Mouse (Mus musculus): Measurements from ENCODE around the gene Gm17949. TPM values are rescaled to one million over a fixed set of nuclear protein-coding genes. Genes with fewer than 3 reads are reported as not detected.

The Gm17949 gene
- total RNA-seq (2021) = under 1 TPM; 0.27 to 0.34 TPM

GRCm38 (mm10) chr17:57011236-57012141, at the start of gene Gm17949, which contains the start of gene Gtf2f1:
TSS of gene Gm17949 (plus strand) at chr17:57011469.
TSS of gene Gtf2f1 (minus strand) at chr17:57011288.
- peak; percentile 94 to 95 for DNase-seq (ENCODE audit: low spot score in 2 of 2)
- intact Hi-C loops (cut with DNase I) = loop anchor here (1.0 kb wide), 1 partner anchor 21 kb away; the partner anchor contains the start of gene Clpp

DNA sequence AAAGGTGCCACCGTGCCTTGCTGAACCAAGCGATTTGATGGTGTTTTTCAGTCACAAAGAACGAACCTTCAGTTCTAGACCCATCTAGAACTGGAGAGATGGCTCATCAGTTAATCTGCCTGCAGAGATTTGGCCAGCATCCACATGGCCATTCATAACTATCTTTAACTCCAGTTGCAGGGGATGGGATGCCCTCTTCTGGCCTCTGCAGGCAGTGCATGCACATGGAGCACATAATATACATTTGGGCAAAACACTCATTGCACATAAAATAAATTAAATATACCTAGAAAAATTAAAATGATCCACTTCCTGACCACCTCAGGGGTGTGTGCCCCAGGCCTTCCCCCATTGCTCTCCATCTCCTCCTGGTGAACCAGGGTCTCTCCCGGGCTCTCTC, 49.4 kb upstream of the Gm17949 start:
- intact Hi-C loops (cut with DNase I) = no loop called here
- no peak for DNase-seq (ENCODE audit: low spot score in 2 of 2)

DNA sequence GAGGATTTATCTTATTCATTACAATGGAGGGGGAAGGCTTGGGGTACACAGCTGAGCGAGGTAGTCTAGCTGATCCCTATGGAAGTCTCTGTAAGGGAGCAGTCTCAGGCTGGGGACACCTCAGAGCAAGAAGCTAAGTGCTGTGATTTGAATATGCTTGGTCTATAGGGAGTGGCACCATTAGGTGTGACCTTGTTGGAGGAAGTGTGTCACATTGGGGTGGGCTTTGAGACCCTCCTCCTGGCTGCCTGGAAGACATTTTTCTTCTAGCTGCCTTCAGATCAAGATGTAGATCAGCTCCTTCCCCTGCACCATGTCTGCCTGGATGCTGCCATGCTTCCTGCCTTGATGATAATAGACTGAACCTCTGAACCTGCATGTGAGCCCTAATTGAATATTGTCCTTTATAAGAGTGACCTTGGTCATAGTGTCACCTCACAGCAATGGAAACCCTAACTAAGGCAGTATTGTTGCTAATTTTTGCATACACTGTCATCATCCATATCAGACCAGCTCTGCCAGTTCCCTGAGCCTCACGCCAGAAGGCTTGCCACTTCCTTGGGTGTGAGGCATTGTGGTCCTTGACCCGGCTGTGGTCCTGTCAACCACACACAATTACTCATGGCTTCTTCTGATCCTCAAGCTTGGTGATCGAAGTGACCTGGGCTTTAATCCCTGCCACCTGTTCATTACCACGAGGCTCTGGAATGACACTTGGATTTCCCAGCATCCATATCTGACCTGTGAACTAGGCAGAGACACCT, 48.4 kb upstream of the Gm17949 start:
- DNase-seq (ENCODE audit: low spot score in 2 of 2) = no peak
- intact Hi-C loops (cut with DNase I) = no loop called here

GRCm38 (mm10) chr17:56963646-56964045, 47.6 kb upstream of the Gm17949 start:
- intact Hi-C loops (cut with DNase I) = no loop called here
- no peak for DNase-seq (ENCODE audit: low spot score in 2 of 2)

DNA sequence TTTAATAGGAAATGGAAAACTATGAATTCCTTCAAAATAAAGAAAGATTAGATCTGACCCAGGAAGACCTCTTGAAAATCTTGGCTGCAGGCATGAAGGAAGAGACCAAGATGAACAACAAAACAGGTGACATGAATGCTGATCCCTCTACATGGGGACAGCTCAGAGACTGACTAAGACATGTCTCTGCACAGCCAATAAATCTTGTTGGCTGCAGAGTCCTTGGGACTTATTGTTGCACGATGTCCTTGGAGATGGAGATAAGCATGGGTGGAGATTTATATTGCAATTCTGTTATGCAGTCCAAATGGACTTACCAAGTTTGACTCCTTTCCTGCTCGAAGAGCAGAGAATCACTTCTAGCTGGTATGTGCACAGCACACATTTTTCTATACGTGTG, 41.9 kb upstream of the Gm17949 start:
- intact Hi-C loops (cut with DNase I) = no loop called here
- DNase-seq (ENCODE audit: low spot score in 2 of 2) = no peak

GRCm38 (mm10) chr17:56970081-56970480, 41.2 kb upstream of the Gm17949 start:
- intact Hi-C loops (cut with DNase I) = no loop called here

DNA sequence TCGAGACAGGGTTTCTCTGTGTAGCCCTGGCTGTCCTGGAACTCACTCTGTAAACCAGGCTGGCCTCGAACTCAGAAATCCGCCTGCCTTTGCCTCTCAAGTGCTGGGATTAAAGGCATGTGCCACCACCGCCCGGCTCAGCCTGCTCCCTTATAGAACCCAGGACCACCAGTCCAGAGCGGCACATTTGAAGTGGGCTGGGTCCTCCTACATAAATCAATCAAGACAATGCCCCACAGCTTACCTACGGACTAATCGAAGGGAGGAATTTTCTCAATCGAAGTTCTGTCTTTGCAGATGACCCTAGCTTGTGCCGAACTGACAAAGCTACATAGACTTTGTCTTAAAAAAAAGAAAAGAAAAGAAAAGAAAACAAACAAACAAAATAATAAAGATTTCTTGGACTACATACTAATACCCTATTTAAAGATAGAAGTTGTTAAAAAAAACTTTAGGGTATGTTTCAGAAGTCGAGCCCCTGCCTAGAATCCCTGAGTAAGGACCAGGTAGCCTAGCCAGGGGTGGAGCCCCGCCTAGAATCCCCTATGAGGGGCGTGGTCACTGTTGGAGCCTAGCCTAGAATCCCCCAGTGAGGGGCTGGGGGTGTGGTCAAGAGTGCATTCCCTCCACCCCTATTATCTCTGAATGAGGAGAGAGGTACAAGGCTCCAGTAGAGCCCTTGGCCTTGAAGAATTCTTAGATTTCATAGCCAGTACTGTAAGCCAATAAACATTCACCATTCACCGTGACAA, 37.1 kb upstream of the Gm17949 start:
- intact Hi-C loops (cut with DNase I) = no loop called here
- DNase-seq (ENCODE audit: low spot score in 2 of 2) = no peak

More at GRCm38 (mm10) chr17:56970081-56970480, 41.2 kb upstream of the Gm17949 start:
- no peak for DNase-seq (ENCODE audit: low spot score in 2 of 2)

DNA sequence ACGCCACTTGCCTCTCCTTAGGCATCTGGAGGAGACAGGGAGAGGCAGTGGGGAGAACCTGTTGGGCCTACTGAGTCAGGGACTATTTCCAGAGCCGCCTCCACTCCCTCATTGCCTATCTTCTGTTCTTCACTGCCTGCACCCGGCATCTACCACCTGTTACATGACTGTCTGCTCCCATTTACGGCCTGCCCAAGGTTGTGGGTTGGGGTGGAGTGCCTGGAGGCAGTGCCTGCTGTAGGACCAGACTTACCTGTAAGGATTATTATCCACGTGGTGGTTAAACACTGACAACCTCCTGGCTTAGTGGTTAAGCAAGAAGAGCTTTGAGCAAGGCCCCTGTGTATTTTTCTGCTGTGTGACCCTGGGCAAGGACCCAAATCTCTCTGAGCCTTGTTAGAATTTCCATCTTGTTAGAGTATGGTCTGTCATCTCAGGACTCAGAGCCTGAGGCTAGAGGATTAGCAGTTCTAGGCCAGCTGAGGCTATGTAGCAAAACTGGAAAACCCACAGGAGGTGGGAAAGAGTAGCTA, 36.5 kb upstream of the Gm17949 start:
- intact Hi-C loops (cut with DNase I) = no loop called here
- DNase-seq (ENCODE audit: low spot score in 2 of 2) = no peak

DNA sequence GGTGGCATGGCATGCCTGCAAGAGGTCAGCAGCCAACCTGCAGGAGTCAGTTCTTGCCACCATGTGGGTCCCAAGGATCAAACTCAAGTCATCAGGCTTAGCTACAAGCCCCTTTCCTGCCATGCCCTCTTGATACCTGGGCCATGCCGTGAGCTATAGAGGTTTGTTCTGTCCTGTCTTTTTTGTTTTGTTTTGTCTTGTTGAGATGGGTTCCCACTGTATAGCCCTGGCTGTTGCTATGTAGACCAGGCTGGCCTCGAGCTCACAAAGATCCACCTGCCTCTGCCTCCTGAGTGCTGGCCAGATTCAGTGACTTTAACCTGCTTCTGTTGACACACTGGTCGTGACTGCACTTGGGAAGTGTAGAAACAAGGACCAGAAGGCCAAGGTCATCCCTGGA, 35.9 kb upstream of the Gm17949 start:
- no peak for DNase-seq (ENCODE audit: low spot score in 2 of 2)
- intact Hi-C loops (cut with DNase I) = no loop called here

DNA sequence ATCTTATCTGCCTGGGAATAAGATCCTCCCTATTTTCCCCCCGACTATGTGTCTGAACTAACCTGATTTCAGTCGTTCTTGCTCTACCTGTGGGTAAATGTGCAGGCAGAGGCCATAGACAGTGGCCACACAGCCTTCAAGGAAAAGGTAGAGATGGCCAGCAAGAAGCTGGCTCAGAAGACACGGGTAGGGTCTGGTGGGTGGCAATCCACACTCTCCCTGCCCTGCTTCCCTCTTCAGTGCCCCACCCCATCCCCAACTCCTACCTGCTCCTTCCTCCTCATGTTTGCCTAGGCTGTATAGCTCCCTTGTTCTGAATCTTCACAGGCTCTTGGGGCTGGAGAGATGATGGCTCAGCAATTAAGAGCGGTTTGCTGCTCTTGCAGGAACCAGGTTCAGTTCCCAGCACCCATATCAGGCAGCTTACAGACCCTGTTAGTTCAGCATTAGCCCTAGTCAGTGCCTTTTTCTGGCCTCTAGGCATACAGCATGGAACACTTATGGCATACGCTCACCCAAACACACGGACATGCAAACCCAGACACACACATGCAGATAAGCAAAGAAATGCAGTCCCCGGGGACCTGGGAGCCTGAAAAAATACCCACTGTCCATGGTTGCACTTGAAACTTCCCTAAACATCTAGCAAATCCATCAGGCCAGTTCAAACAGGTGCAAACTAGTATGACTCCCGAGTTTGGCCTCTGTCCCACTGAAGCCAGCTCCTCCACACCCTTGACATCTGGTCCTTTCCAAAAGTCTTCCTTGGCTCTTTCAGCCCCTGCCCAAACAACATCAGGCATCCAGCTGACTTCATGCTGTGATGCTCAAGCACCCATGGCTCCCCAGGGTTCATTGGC, 34.5 kb upstream of the Gm17949 start:
- intact Hi-C loops (cut with DNase I) = no loop called here
- no peak for DNase-seq (ENCODE audit: low spot score in 2 of 2)

DNA sequence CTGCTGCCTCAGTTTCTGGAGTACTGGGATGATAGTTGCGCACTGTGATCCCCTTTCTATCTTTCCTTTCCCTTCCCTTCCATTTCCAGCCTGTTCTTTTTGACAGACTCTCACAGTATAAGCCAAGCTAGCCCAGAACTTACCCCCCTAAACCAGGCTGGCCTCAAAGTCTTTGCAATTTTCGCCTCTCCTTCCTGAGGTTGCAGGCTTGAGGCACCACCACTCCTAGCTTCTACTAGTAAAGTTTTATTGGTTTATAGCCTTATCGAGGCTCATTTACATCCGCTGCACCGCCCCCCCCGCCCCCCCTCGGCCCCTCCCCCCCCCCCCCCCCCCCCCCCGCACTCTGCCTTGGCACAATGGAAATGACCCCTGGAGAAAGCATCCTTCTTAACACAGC, 31.7 kb upstream of the Gm17949 start:
- DNase-seq (ENCODE audit: low spot score in 2 of 2) = no peak
- intact Hi-C loops (cut with DNase I) = no loop called here

GRCm38 (mm10) chr17:56981049-56981448, 30.2 kb upstream of the Gm17949 start:
- intact Hi-C loops (cut with DNase I) = loop anchor here (10.0 kb wide), 1 partner anchor 176 kb away; no protein-coding TSS in a partner anchor
- no peak for DNase-seq (ENCODE audit: low spot score in 2 of 2)

DNA sequence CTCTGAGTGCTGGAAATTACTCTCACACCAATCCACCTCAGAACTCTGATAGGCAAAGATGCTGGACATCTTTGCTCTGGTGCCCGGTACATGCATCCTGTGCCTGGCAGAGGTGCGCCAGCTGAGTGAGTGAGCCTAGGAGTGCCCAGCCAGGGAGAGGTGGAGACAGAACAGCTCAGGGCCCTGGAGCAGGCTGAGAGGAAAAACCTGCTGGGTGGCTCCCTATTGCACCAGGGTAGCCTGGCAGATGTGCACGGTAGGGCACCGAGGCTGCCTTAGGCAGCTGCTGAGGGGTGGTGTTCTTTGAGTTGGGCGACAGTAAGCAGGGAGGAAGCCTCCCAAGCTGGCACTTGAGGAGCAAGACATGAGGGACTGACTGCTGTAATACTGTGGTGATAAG, 29.3 kb upstream of the Gm17949 start, which contains the start of gene Acer1:
Acer1 (minus strand) TSS at position 114 of the 400 bp plus-strand sequence.
- intact Hi-C loops (cut with DNase I) = loop anchor here (10.0 kb wide), 1 partner anchor 177 kb away; no protein-coding TSS in a partner anchor
- no peak for DNase-seq (ENCODE audit: low spot score in 2 of 2)

GRCm38 (mm10) chr17:56984886-56985285, 26.4 kb upstream of the Gm17949 start:
- intact Hi-C loops (cut with DNase I) = loop anchor here (10.0 kb wide), 1 partner anchor 180 kb away; no protein-coding TSS in a partner anchor

GRCm38 (mm10) chr17:56985656-56986055, 25.6 kb upstream of the Gm17949 start:
- no peak for DNase-seq (ENCODE audit: low spot score in 2 of 2)
- intact Hi-C loops (cut with DNase I) = loop anchor here (10.0 kb wide), 1 partner anchor 181 kb away; no protein-coding TSS in a partner anchor

More at GRCm38 (mm10) chr17:56984886-56985285, 26.4 kb upstream of the Gm17949 start:
- no peak for DNase-seq (ENCODE audit: low spot score in 2 of 2)

DNA sequence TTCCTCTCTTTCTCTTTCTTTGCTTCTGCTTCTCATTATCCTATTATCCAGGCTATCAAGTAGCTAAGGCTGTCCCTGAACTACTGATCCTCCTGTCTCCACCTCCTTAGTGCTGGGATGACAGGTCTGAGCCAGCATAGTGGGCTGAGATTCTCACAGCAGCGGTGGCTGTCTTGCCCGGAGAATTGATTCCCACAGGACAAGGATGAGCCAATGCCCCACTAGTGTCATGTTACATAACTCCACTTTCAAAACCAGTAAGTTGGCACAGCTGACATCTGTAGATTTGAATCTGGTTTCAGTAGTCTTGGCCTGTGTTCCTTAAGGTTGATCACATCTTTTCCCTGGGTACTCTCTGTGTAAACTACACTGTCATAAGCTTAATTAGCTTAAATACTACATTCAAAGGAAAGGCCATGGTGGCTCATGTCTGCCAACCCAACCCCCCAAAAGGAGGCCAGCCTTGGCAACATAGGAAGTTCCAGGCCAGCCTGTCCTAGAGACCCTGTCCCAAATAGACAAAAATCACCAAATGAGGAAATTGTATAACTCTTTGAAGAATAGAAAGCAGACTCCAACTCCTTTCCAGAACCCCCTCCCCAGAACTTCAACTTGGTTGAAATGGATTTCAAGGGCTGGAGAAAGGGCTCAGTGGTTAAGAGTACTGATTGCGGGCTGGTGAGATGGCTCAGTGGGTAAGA, 25.0 kb upstream of the Gm17949 start:
- intact Hi-C loops (cut with DNase I) = loop anchor here (10.0 kb wide), 1 partner anchor 181 kb away; no protein-coding TSS in a partner anchor
- DNase-seq (ENCODE audit: low spot score in 2 of 2) = no peak

GRCm38 (mm10) chr17:56988441-56988840, 22.8 kb upstream of the Gm17949 start:
- DNase-seq (ENCODE audit: low spot score in 2 of 2) = no peak

More at GRCm38 (mm10) chr17:56988441-56988840, 22.8 kb upstream of the Gm17949 start:
- intact Hi-C loops (cut with DNase I) = loop anchor here (10.0 kb wide), 1 partner anchor 184 kb away; no protein-coding TSS in a partner anchor

Measured in left cerebral cortex, postnatal 36 days (tissue).